Mouse (Mus musculus): ENCODE data around the gene Cxadr. TPM values are rescaled to one million over a fixed set of nuclear protein-coding genes. Genes with fewer than 3 reads are reported as not detected.

Gene Cxadr
- polyA plus RNA-seq, 1 experiment from 2014 or later: 112 TPM

- Histone ChIP-seq H3K4me2 (replicated peaks) (peak overlapping the region; percentile 70), H3K27ac (peak overlapping the region; percentile 55), H3K4me1 (peaks cover 7% of the 10 kb centered on the region), H3K36me3 (peaks cover 8% of the 10 kb centered on the region; the same call in 1 of the 2 replicates), H3K4me3 (peak overlapping the region; percentile 87), H3K9me3 (replicated peaks) (no peaks in the 10 kb centered on the region), H3K27me3 (no peaks in the 10 kb centered on the region), H3K9ac (peak overlapping the region; percentile 87)
- peak; percentile 74 for ATAC-seq (ENCODE audit: low FRiP score)
- under 1% methylated on average over 74 of the region's 100 CpGs for whole genome bisulfite sequencing
Observed at GRCm38 (mm10) chr16:78375821-78376691, 74.8 kb downstream of the Cxadr start.

- Histone ChIP-seq H3K9me3 (replicated peaks) (no peaks in the 10 kb centered on the region), H3K9ac (peak within 1 kb of the TSS; percentile 87), H3K27ac (peak within 1 kb of the TSS; percentile 55), H3K27me3 (no peaks in the 10 kb centered on the region), H3K4me3 (peak within 1 kb of the TSS; percentile 87), H3K4me2 (replicated peaks) (peak within 1 kb of the TSS; percentile 70), H3K4me1 (peaks cover 7% of the 10 kb centered on the region), H3K36me3 (peaks cover 6% of the 10 kb centered on the region; the same call in 1 of the 2 replicates)
- 3% methylated on average over 41 of the region's 57 CpGs for whole genome bisulfite sequencing
- peak; percentile 98 for ATAC-seq (ENCODE audit: low FRiP score)
Observed at GRCm38 (mm10) chr16:78376745-78377570, 75.7 kb downstream of the Cxadr start, which contains the start of gene Btg3. Gene Btg3 (minus strand): TSS chr16:78377192.

GRCm38 (mm10) chr16:78378493-78378892 is 77.2 kb downstream of the Cxadr start:
- ATAC-seq (ENCODE audit: low FRiP score): no peak
- no peaks in the 10 kb centered on the region for H3K36me3 ChIP-seq
- no peaks in the 10 kb centered on the region for H3K9me3 ChIP-seq (replicated peaks)
- no peak overlapping the region for H3K4me2 ChIP-seq (replicated peaks)
- H3K9ac ChIP-seq: no peak overlapping the region
- no peak overlapping the region for H3K4me3 ChIP-seq
- no peaks in the 10 kb centered on the region for H3K27me3 ChIP-seq
- peaks cover 7% of the 10 kb centered on the region for H3K4me1 ChIP-seq
- WGBS: 95% methylated on average over 5 of the region's 5 CpGs
- H3K27ac ChIP-seq: no peak overlapping the region

GRCm38 (mm10) chr16:78389122-78389521 is 87.8 kb downstream of the Cxadr start:
- no peak for ATAC-seq (ENCODE audit: low FRiP score)
- no peak overlapping the region for H3K4me2 ChIP-seq (replicated peaks)
- H3K36me3 ChIP-seq: no peaks in the 10 kb centered on the region
- H3K27ac ChIP-seq: no peak overlapping the region
- no peaks in the 10 kb centered on the region for H3K27me3 ChIP-seq
- 81% methylated on average over 4 of the region's 4 CpGs for WGBS
- no peaks in the 10 kb centered on the region for H3K4me1 ChIP-seq
- H3K4me3 ChIP-seq: no peak overlapping the region
- no peaks in the 10 kb centered on the region for H3K9me3 ChIP-seq (replicated peaks)
- H3K9ac ChIP-seq: no peak overlapping the region

- no peak overlapping the region for H3K27ac ChIP-seq
- H3K36me3 ChIP-seq: no peaks in the 10 kb centered on the region
- no peaks in the 10 kb centered on the region for H3K9me3 ChIP-seq (replicated peaks)
- no peak for ATAC-seq (ENCODE audit: low FRiP score)
- H3K27me3 ChIP-seq: no peaks in the 10 kb centered on the region
- WGBS: 93% methylated on average over 3 of the region's 3 CpGs
- no peak overlapping the region for H3K9ac ChIP-seq
- H3K4me1 ChIP-seq: no peaks in the 10 kb centered on the region
- no peak overlapping the region for H3K4me3 ChIP-seq
- no peak overlapping the region for H3K4me2 ChIP-seq (replicated peaks)
Observed at GRCm38 (mm10) chr16:78389986-78390385, 88.7 kb downstream of the Cxadr start.

- Histone ChIP-seq H3K4me2 (replicated peaks) (no peak overlapping the region), H3K9me3 (replicated peaks) (no peaks in the 10 kb centered on the region), H3K36me3 (no peaks in the 10 kb centered on the region), H3K9ac (no peak overlapping the region), H3K27ac (no peak overlapping the region), H3K27me3 (no peaks in the 10 kb centered on the region), H3K4me1 (no peaks in the 10 kb centered on the region), H3K4me3 (no peak overlapping the region)
- WGBS: 79% methylated on average over 2 of the region's 2 CpGs
- ATAC-seq (ENCODE audit: low FRiP score): no peak
Observed at GRCm38 (mm10) chr16:78391354-78391753, 90.1 kb downstream of the Cxadr start.

GRCm38 (mm10) chr16:78398734-78399133 is 97.4 kb downstream of the Cxadr start:
- H3K9me3 ChIP-seq (replicated peaks): no peaks in the 10 kb centered on the region
- WGBS: 92% methylated on average over 6 of the region's 6 CpGs
- no peak overlapping the region for H3K4me2 ChIP-seq (replicated peaks)
- no peaks in the 10 kb centered on the region for H3K4me1 ChIP-seq
- no peak overlapping the region for H3K27ac ChIP-seq
- H3K9ac ChIP-seq: no peak overlapping the region
- ATAC-seq (ENCODE audit: low FRiP score): no peak
- H3K4me3 ChIP-seq: no peak overlapping the region
- no peaks in the 10 kb centered on the region for H3K36me3 ChIP-seq
- no peaks in the 10 kb centered on the region for H3K27me3 ChIP-seq

- ATAC-seq (ENCODE audit: low FRiP score): no peak
- H3K36me3 ChIP-seq: no peaks in the 10 kb centered on the region
- H3K4me1 ChIP-seq: no peaks in the 10 kb centered on the region
- H3K9ac ChIP-seq: no peak overlapping the region
- H3K4me2 ChIP-seq (replicated peaks): no peak overlapping the region
- H3K4me3 ChIP-seq: no peak overlapping the region
- no peaks in the 10 kb centered on the region for H3K27me3 ChIP-seq
- no peak overlapping the region for H3K27ac ChIP-seq
- no peaks in the 10 kb centered on the region for H3K9me3 ChIP-seq (replicated peaks)
- 85% methylated on average over 3 of the region's 3 CpGs for WGBS
Observed at GRCm38 (mm10) chr16:78399423-78399822, 98.1 kb downstream of the Cxadr start.

- Histone ChIP-seq H3K9me3 (replicated peaks) (no peaks in the 10 kb centered on the region), H3K4me3 (no peak overlapping the region), H3K36me3 (no peaks in the 10 kb centered on the region), H3K27me3 (no peaks in the 10 kb centered on the region), H3K4me2 (replicated peaks) (no peak overlapping the region), H3K4me1 (no peaks in the 10 kb centered on the region), H3K9ac (no peak overlapping the region), H3K27ac (no peak overlapping the region)
- ATAC-seq (ENCODE audit: low FRiP score): no peak
- WGBS: 46% methylated on average over 2 of the region's 2 CpGs
Observed at GRCm38 (mm10) chr16:78402316-78402715, 101.0 kb downstream of the Cxadr start.

- 87% methylated on average over 2 of the region's 2 CpGs for WGBS
- no peak for ATAC-seq (ENCODE audit: low FRiP score)
- no peaks in the 10 kb centered on the region for H3K36me3 ChIP-seq
Observed at GRCm38 (mm10) chr16:78406657-78407056, 105.4 kb downstream of the Cxadr start.

GRCm38 (mm10) chr16:78407855-78408254 is 106.6 kb downstream of the Cxadr start:
- Histone ChIP-seq H3K4me3 (no peak overlapping the region), H3K9me3 (replicated peaks) (no peaks in the 10 kb centered on the region), H3K27ac (no peak overlapping the region), H3K36me3 (no peaks in the 10 kb centered on the region), H3K9ac (no peak overlapping the region), H3K27me3 (no peaks in the 10 kb centered on the region), H3K4me2 (replicated peaks) (no peak overlapping the region), H3K4me1 (no peaks in the 10 kb centered on the region)
- no peak for ATAC-seq (ENCODE audit: low FRiP score)
- 93% methylated on average over 6 of the region's 6 CpGs for WGBS

More at GRCm38 (mm10) chr16:78406657-78407056, 105.4 kb downstream of the Cxadr start:
- no peaks in the 10 kb centered on the region for H3K9me3 ChIP-seq (replicated peaks)
- H3K4me1 ChIP-seq: no peaks in the 10 kb centered on the region
- no peaks in the 10 kb centered on the region for H3K27me3 ChIP-seq
- no peak overlapping the region for H3K9ac ChIP-seq
- no peak overlapping the region for H3K4me2 ChIP-seq (replicated peaks)
- no peak overlapping the region for H3K4me3 ChIP-seq
- H3K27ac ChIP-seq: no peak overlapping the region

Data from hindbrain, embryonic 12.5 days (tissue).